Mouse (Mus musculus) MEL (cell line): ENCODE results near the gene Mrps21. TPM values are rescaled to one million over a fixed set of nuclear protein-coding genes. Genes with fewer than 3 reads are reported as not detected.
A peak's percentile ranks its signal among the peaks of the same experiment; 100 is the strongest.

Source experiments
- DNase-seq: peaks from one replicate; pipeline ENCODE4 v3.0.0; 2011; ENCODE audit warnings: low read depth, low spot score
- H3K27ac ChIP-seq: 2 replicates; pipeline ENCODE4 v1.5.1; 2012; ENCODE audit warnings: low read depth, mild to moderate bottlenecking, control low read depth, low read length, moderate library complexity; ENCODE audit not compliant: control insufficient read depth
- H3K27me3 ChIP-seq, 2 experiments: fragments of 150-350 bp in 1 of 2; sonication (generic) in 1 of 2; 2 replicates each; pipeline ENCODE4 v1.6.1; 2012; ENCODE audit warnings: low read length in 2 of 2, mild to moderate bottlenecking in 2 of 2, improper control_type of control experiment in 1 of 2, moderate library complexity in 1 of 2; ENCODE audit not compliant: insufficient read depth in 2 of 2, control insufficient read depth in 1 of 2
- H3K36me3 ChIP-seq, 2 experiments: 2 replicates each; pipeline ENCODE4 v1.6.1; 2012 to 2014; ENCODE audit warnings: low read length in 2 of 2, improper control_type of control experiment in 1 of 2, inconsistent platforms in 1 of 2, mild to moderate bottlenecking in 1 of 2; ENCODE audit not compliant: insufficient read depth in 2 of 2, control insufficient read depth in 1 of 2
- H3K4me1 ChIP-seq, 2 experiments: fragments of 150-350 bp in 1 of 2; sonication (generic) in 1 of 2; 2 replicates each; pipeline ENCODE4 v1.6.1; 2012; ENCODE audit warnings: low read length in 2 of 2, improper control_type of control experiment in 1 of 2, mild to moderate bottlenecking in 1 of 2; ENCODE audit not compliant: insufficient read depth in 2 of 2, control insufficient read depth in 1 of 2
- H3K4me3 ChIP-seq, 2 experiments: fragments of 150-350 bp in 1 of 2; sonication (generic) in 1 of 2; 2 replicates each; pipeline ENCODE4 v1.5.1; 2012; ENCODE audit warnings: low read depth in 2 of 2, low read length in 2 of 2, mild to moderate bottlenecking in 2 of 2, moderate library complexity in 2 of 2, control low read depth in 1 of 2, improper control_type of control experiment in 1 of 2; ENCODE audit not compliant: control insufficient read depth in 1 of 2, insufficient read depth in 1 of 2
- H3K79me2 ChIP-seq: 2 replicates; pipeline ENCODE4 v1.6.1; 2012; ENCODE audit warnings: mild to moderate bottlenecking, low read length, moderate library complexity; ENCODE audit not compliant: control insufficient read depth, poor library complexity, insufficient read depth
- H3K9ac ChIP-seq: 2 replicates; pipeline ENCODE4 v1.6.1; 2012; ENCODE audit warnings: low read depth, mild to moderate bottlenecking, control low read depth, low read length, moderate library complexity; ENCODE audit not compliant: control insufficient read depth, poor library complexity, severe bottlenecking
- H3K9me3 ChIP-seq: fragments of 150-350 bp; sonication (generic); replicated peaks from 2 replicates; pipeline ENCODE4 v1.6.1; 2012; ENCODE audit warnings: mild to moderate bottlenecking, low read length, improper control_type of control experiment, moderate library complexity; ENCODE audit not compliant: insufficient read depth
- BHLHE40 ChIP-seq: IDR thresholded peaks from 2 replicates; pipeline ENCODE4 v1.6.1; 2012; ENCODE audit warnings: low read depth, mild to moderate bottlenecking, inconsistent platforms, low read length, improper control_type of control experiment, borderline replicate concordance
- CHD1 ChIP-seq: IDR thresholded peaks from 2 replicates; pipeline ENCODE4 v1.6.1; 2012; ENCODE audit warnings: low read depth, mild to moderate bottlenecking, inconsistent platforms, low read length, improper control_type of control experiment
- CTCF ChIP-seq, 3 experiments: IDR thresholded peaks in 2 of 3; conservative IDR thresholded peaks in 1 of 3; 2 replicates each; pipeline ENCODE4 v1.5.1; 2011 to 2012; ENCODE audit warnings: low read length in 3 of 3, low read depth in 2 of 3, mild to moderate bottlenecking in 2 of 3, improper control_type of control experiment in 1 of 3, inconsistent platforms in 1 of 3, mixed read lengths in 1 of 3, moderate library complexity in 1 of 3; ENCODE audit not compliant: control insufficient read depth in 1 of 3, insufficient read depth in 1 of 3, poor library complexity in 1 of 3, severe bottlenecking in 1 of 3
- E2F4 ChIP-seq: IDR thresholded peaks from 2 replicates; pipeline ENCODE4 v1.6.1; 2011; ENCODE audit warnings: low read depth, low read length, improper control_type of control experiment, borderline replicate concordance
- ELF1 ChIP-seq: IDR thresholded peaks from 2 replicates; pipeline ENCODE4 v1.6.1; 2014; ENCODE audit warnings: low read depth, mild to moderate bottlenecking, inconsistent platforms, low read length, improper control_type of control experiment, moderate library complexity
- EP300 ChIP-seq, 2 experiments: IDR thresholded peaks; 2 replicates each; pipeline ENCODE4 v1.6.1; 2011; ENCODE audit warnings: improper control_type of control experiment in 2 of 2, low read length in 2 of 2, low read depth in 1 of 2, mild to moderate bottlenecking in 1 of 2
- ETS1 ChIP-seq: IDR thresholded peaks from 2 replicates; pipeline ENCODE4 v1.6.1; 2012; ENCODE audit warnings: low read depth, mild to moderate bottlenecking, inconsistent platforms, low read length, improper control_type of control experiment, moderate library complexity
- GABPA ChIP-seq: IDR thresholded peaks from 2 replicates; pipeline ENCODE4 v1.6.1; 2012; ENCODE audit warnings: low read depth, mild to moderate bottlenecking, inconsistent platforms, low read length, improper control_type of control experiment, moderate library complexity
- GATA1 ChIP-seq: IDR thresholded peaks from 2 replicates; pipeline ENCODE4 v1.6.1; 2011; ENCODE audit warnings: low read depth, low read length, improper control_type of control experiment
- JUND ChIP-seq: IDR thresholded peaks from 2 replicates; pipeline ENCODE4 v1.6.1; 2011; ENCODE audit warnings: low read depth, mild to moderate bottlenecking, improper control_type of control experiment, low read length
- KAT2A ChIP-seq: conservative IDR thresholded peaks from 2 replicates; pipeline ENCODE4 v1.6.1; 2012; ENCODE audit warnings: low read depth, low read length, improper control_type of control experiment, inconsistent platforms
- MAFK ChIP-seq: IDR thresholded peaks from 2 replicates; pipeline ENCODE4 v1.6.1; 2011; ENCODE audit warnings: low read depth, mild to moderate bottlenecking, low read length, improper control_type of control experiment, borderline replicate concordance
- MAX ChIP-seq: IDR thresholded peaks from 2 replicates; pipeline ENCODE4 v1.6.1; 2011; ENCODE audit warnings: low read length, improper control_type of control experiment
- MAZ ChIP-seq: IDR thresholded peaks from 2 replicates; pipeline ENCODE4 v1.6.1; 2012; ENCODE audit warnings: low read depth, mild to moderate bottlenecking, inconsistent platforms, low read length, improper control_type of control experiment
- MXI1 ChIP-seq: IDR thresholded peaks from 2 replicates; pipeline ENCODE4 v1.6.1; 2011; ENCODE audit warnings: mild to moderate bottlenecking, low read depth, low read length, improper control_type of control experiment
- MYB ChIP-seq: IDR thresholded peaks from 2 replicates; pipeline ENCODE4 v1.6.1; 2011; ENCODE audit warnings: mild to moderate bottlenecking, low read depth, low read length, improper control_type of control experiment
- NELFE ChIP-seq: IDR thresholded peaks from 2 replicates; pipeline ENCODE4 v1.6.1; 2011; ENCODE audit warnings: low read depth, low read length, improper control_type of control experiment
- POLR2A ChIP-seq, 2 experiments: IDR thresholded peaks; 2 replicates each; pipeline ENCODE4 v1.6.1; 2011 to 2012; ENCODE audit warnings: low read length in 2 of 2, mild to moderate bottlenecking in 2 of 2, control low read depth in 1 of 2, improper control_type of control experiment in 1 of 2, low read depth in 1 of 2, moderate library complexity in 1 of 2; ENCODE audit not compliant: control insufficient read depth in 1 of 2, insufficient read depth in 1 of 2, poor library complexity in 1 of 2
- POLR2AphosphoS2 ChIP-seq: IDR thresholded peaks from 2 replicates; pipeline ENCODE4 v1.6.1; 2011; ENCODE audit warnings: low read length, improper control_type of control experiment
- POLR2AphosphoS5 ChIP-seq: IDR thresholded peaks from 2 replicates; pipeline ENCODE4 v1.6.1; 2012; ENCODE audit warnings: low read depth, borderline replicate concordance, mild to moderate bottlenecking, inconsistent platforms, low read length, moderate library complexity, mixed read lengths
- RAD21 ChIP-seq: IDR thresholded peaks from 2 replicates; pipeline ENCODE4 v1.6.1; 2011; ENCODE audit warnings: mild to moderate bottlenecking, low read depth, low read length, improper control_type of control experiment
- RCOR1 ChIP-seq: IDR thresholded peaks from 2 replicates; pipeline ENCODE4 v1.6.1; 2012; ENCODE audit warnings: low read depth, mild to moderate bottlenecking, inconsistent platforms, low read length, improper control_type of control experiment
- SIN3A ChIP-seq: IDR thresholded peaks from 2 replicates; pipeline ENCODE4 v1.6.1; 2012; ENCODE audit warnings: low read length, improper control_type of control experiment, inconsistent platforms
- SMC3 ChIP-seq: IDR thresholded peaks from 2 replicates; pipeline ENCODE4 v1.6.1; 2011; ENCODE audit warnings: low read depth, low read length, improper control_type of control experiment
- TAL1 ChIP-seq: IDR thresholded peaks from 2 replicates; pipeline ENCODE4 v1.6.1; 2012; ENCODE audit warnings: mild to moderate bottlenecking, inconsistent platforms, low read length, moderate library complexity, mixed read lengths
- TBP ChIP-seq: IDR thresholded peaks from 2 replicates; pipeline ENCODE4 v1.8.0; 2011; ENCODE audit warnings: low read depth, low read length, improper control_type of control experiment
- TCF12 ChIP-seq: IDR thresholded peaks from 2 replicates; pipeline ENCODE4 v1.6.1; 2014; ENCODE audit warnings: low read depth, mild to moderate bottlenecking, inconsistent platforms, low read length, improper control_type of control experiment, moderate library complexity
- UBTF ChIP-seq: IDR thresholded peaks from 2 replicates; pipeline ENCODE4 v1.6.1; 2012; ENCODE audit warnings: low read depth, mild to moderate bottlenecking, inconsistent platforms, low read length, improper control_type of control experiment, moderate library complexity, borderline replicate concordance; ENCODE audit not compliant: insufficient read depth
- USF2 ChIP-seq, 2 experiments: IDR thresholded peaks; 2 replicates each; pipeline ENCODE4 v1.6.1; 2011 to 2012; ENCODE audit warnings: improper control_type of control experiment in 2 of 2, low read length in 2 of 2, borderline replicate concordance in 1 of 2, inconsistent platforms in 1 of 2, low read depth in 1 of 2, mild to moderate bottlenecking in 1 of 2; ENCODE audit not compliant: insufficient read depth in 1 of 2
- ZC3H11A ChIP-seq: IDR thresholded peaks from 2 replicates; pipeline ENCODE4 v1.6.1; 2012; ENCODE audit warnings: low read depth, mild to moderate bottlenecking, inconsistent platforms, low read length, improper control_type of control experiment
- ZMIZ1 ChIP-seq: IDR thresholded peaks from 2 replicates; pipeline ENCODE4 v1.6.1; 2012; ENCODE audit warnings: low read depth, mild to moderate bottlenecking, inconsistent platforms, low read length, improper control_type of control experiment, moderate library complexity
- polyA plus RNA-seq, 2 experiments: library from polyadenylated mRNA; stranded (reverse) in 1 of 2; unstranded in 1 of 2; fragments of >175 nt in 1 of 2; fragments of >200 nt in 1 of 2; gene quantifications; 2 replicates each; pipeline versions ENCODE4 v1.2.1 to v1.2.4; 2012; ENCODE audit warnings: low replicate concordance in 2 of 2, low read depth in 1 of 2; ENCODE audit not compliant: insufficient read length in 2 of 2, insufficient read depth in 1 of 2, missing spikeins in 1 of 2
- total RNA-seq: library from RNA; depleted of rRNA; stranded (reverse); fragments of 300-350 nt; gene quantifications from 2 replicates; pipeline ENCODE4 v1.2.3, GENCODE M21; 2012

Mrps21 gene
- total and polyA plus RNA-seq, 3 experiments: 469 to 586 TPM; not detected in 1

- TF ChIP-seq MYB (no peak), CHD1 (no peak), SIN3A (peak; percentile 68; the same call in 1 of the 2 replicates)
These were observed 11.6 kb upstream of the Mrps21 start (continued) for GRCm38 (mm10) chr3:95882816-95883425.

GRCm38 (mm10) chr3:95881979-95882815 is 10.9 kb upstream of the Mrps21 start, which contains the start of gene Ciart:
Ciart (minus strand) TSS chr3:95882251.
- Histone ChIP-seq H3K36me3 (peaks cover 0 to 2% of the 10 kb centered on the region in 2 experiments; a peak in 2 of 4 replicates), H3K9me3 (no peaks in the 10 kb centered on the region), H3K4me3 (peak within 1 kb of the TSS; percentile 56 to 78), H3K27me3 (no peaks in the 10 kb centered on the region), H3K4me1 (peaks cover 5 to 13% of the 10 kb centered on the region in 2 experiments; a peak in 3 of 4 replicates), H3K27ac (peak within 1 kb of the TSS; percentile 53), H3K9ac (peak within 1 kb of the TSS; percentile 77), H3K79me2 (no peaks in the 10 kb centered on the region; the same call in none of the 2 replicates)
- DNase-seq: peak; percentile 100
- TF ChIP-seq E2F4 (peak; percentile 27; the same call in 1 of the 2 replicates), TCF12 (no peak; the same call in none of the 2 replicates), EP300 (IDR thresholded peaks at IDR 0.05; ENCODE audit: low read depth in 1 of 2, low read length in 2 of 2) (peak; percentile 1 to 27; a peak in 2 of 4 replicates), CHD1 (no peak), TAL1 (no peak), SMC3 (no peak; the same call in 1 of the 2 replicates), MYB (no peak), GATA1 (peak; percentile 40; the same call in 1 of the 2 replicates), ZC3H11A (0 out of 2 replicates have a peak, but pooled peaks have one; percentile 3), MAFK (no peak), POLR2A (IDR thresholded peaks at IDR 0.05; ENCODE audit: control insufficient read depth in 1 of 2, insufficient read depth in 1 of 2, low read depth in 1 of 2, low read length in 2 of 2, poor library complexity in 1 of 2) (peak; percentile 78 to 98), KAT2A (no peak; the same call in 1 of the 2 replicates), JUND (no peak), GABPA (no peak), RAD21 (no peak; the same call in 1 of the 2 replicates), NELFE (peak; percentile 77), UBTF (peak; percentile 89; the same call in 1 of the 2 replicates), ETS1 (peak; percentile 73), BHLHE40 (peak; percentile 100), TBP (peak; percentile 97), RCOR1 (no peak), POLR2AphosphoS5 (peak; percentile 96), POLR2AphosphoS2 (peak; percentile 90), ELF1 (0 out of 2 replicates have a peak, but pooled peaks have one; percentile 11), MAZ (peak; percentile 96), SIN3A (peak; percentile 100), USF2 (IDR thresholded peaks at IDR 0.05; ENCODE audit: borderline replicate concordance in 1 of 2, insufficient read depth in 1 of 2, low read depth in 1 of 2, low read length in 2 of 2) (peak; percentile 96 to 98), MAX (peak; percentile 100), MXI1 (peak; percentile 100), CTCF (IDR thresholded peaks at IDR 0.05 in 2 of 3, conservative IDR thresholded peaks at IDR 0.05 in 1 of 3; ENCODE audit: control insufficient read depth in 1 of 3, insufficient read depth in 1 of 3, low read depth in 2 of 3, low read length in 3 of 3, poor library complexity in 1 of 3, severe bottlenecking in 1 of 3) (0 out of 6 replicates have a peak, but pooled peaks of 1 of the 3 experiments have one; percentile 0), ZMIZ1 (no peak)
